Comparison of ENCODE assay signal across 8 mouse cellular contexts in genomic region chr17:83969407-83969826, GRCm38 (mm10).
DNase-seq lines count a peak whose midpoint lies in the region; ATAC-seq and TF ChIP-seq lines count a peak whose summit lies in the region.

No protein-coding gene starts in this region.

- no peaks in the 10 kb centered on the region for H3K36me3 ChIP-seq in heart, embryonic 14.5 days (ENCODE audit: control insufficient read depth, insufficient read depth, low read length)
- H3K36me3 ChIP-seq in embryonic facial prominence, embryonic 14.5 days (ENCODE audit: control insufficient read depth, insufficient read depth, low read length), result no peaks in the 10 kb centered on the region
- H3K36me3 ChIP-seq in liver, embryonic 16.5 days (ENCODE audit: control insufficient read depth, insufficient read depth), result no peaks in the 10 kb centered on the region
- no peaks in the 10 kb centered on the region for H3K36me3 ChIP-seq in midbrain, embryonic 13.5 days

- no peak overlapping the region for H3K9ac ChIP-seq in heart, embryonic 14.5 days (ENCODE audit: low read length)
- 0 out of 2 replicates have a peak overlapping the region, but pooled peaks have one; percentile 3 for H3K9ac ChIP-seq in embryonic facial prominence, embryonic 14.5 days (ENCODE audit: low read depth, low read length)
- no peak overlapping the region for H3K9ac ChIP-seq in liver, embryonic 16.5 days (ENCODE audit: low read depth, low read length)
- H3K9ac ChIP-seq in midbrain, embryonic 13.5 days (replicated peaks), result no peak overlapping the region

- ATAC-seq in heart, embryonic 14.5 days (ENCODE audit: insufficient number of reproducible peaks, insufficient read depth, low FRiP score, low read depth), result 0 out of 2 replicates have a peak, but pooled peaks have one; percentile 45
- ATAC-seq in embryonic facial prominence, embryonic 14.5 days (ENCODE audit: low read depth), result no peak
- peak; percentile 40 for ATAC-seq in liver, embryonic 16.5 days (ENCODE audit: low read depth)
- no peak for ATAC-seq in midbrain, embryonic 13.5 days

- H3K4me3 ChIP-seq in heart, embryonic 14.5 days (ENCODE audit: control insufficient read depth in 1 of 2, insufficient read depth in 1 of 2, low read depth in 1 of 2, low read length in 2 of 2), result no peak overlapping the region
- no peak overlapping the region for H3K4me3 ChIP-seq in embryonic facial prominence, embryonic 14.5 days (ENCODE audit: low read depth, low read length)
- H3K4me3 ChIP-seq in liver, embryonic 16.5 days (ENCODE audit: low read depth, low read length), result no peak overlapping the region
- H3K4me3 ChIP-seq in layer of hippocampus, adult 2 months, result no peak overlapping the region
- no peak overlapping the region for H3K4me3 ChIP-seq in midbrain, embryonic 13.5 days (replicated peaks)

- TF ChIP-seq CTCF in layer of hippocampus, adult 2 months (conservative IDR thresholded peaks at IDR 0.05), result no peak

- no peak for DNase-seq in heart, postnatal 10 days
- DNase-seq in cerebellum, adult 11 months, result peak; percentile 79
- no peak for DNase-seq in embryonic facial prominence, embryonic 14.5 days (ENCODE audit: low spot score)
- no peak for DNase-seq in layer of hippocampus, adult 2 months (ENCODE audit: low spot score in 2 of 2)
- no peak for DNase-seq in left cerebral cortex, postnatal 36 days (ENCODE audit: low spot score in 2 of 2)

- H3K4me1 ChIP-seq in heart, embryonic 14.5 days (ENCODE audit: control insufficient read depth in 2 of 2, insufficient read depth in 2 of 2, low read length in 2 of 2), result peaks cover 6 to 7% of the 10 kb centered on the region in 2 experiments; a peak in 3 of 4 replicates
- H3K4me1 ChIP-seq in embryonic facial prominence, embryonic 14.5 days (ENCODE audit: control insufficient read depth, insufficient read depth, low read length), result peaks cover 8% of the 10 kb centered on the region
- H3K4me1 ChIP-seq in liver, embryonic 16.5 days (ENCODE audit: control insufficient read depth, low read depth, low read length), result peaks cover 4% of the 10 kb centered on the region
- peaks cover 12% of the 10 kb centered on the region for H3K4me1 ChIP-seq in midbrain, embryonic 13.5 days (replicated peaks)

- H3K27ac ChIP-seq in heart, embryonic 14.5 days (replicated peaks in 1 of 2; ENCODE audit: control insufficient read depth in 1 of 2, insufficient read depth in 1 of 2, low read depth in 2 of 2, low read length in 2 of 2), result peak overlapping the region; percentile 31 to 38; a peak in 3 of 4 replicates
- H3K27ac ChIP-seq in embryonic facial prominence, embryonic 14.5 days (replicated peaks; ENCODE audit: low read depth, low read length), result peak overlapping the region; percentile 81
- peak overlapping the region; percentile 50 for H3K27ac ChIP-seq in liver, embryonic 16.5 days (ENCODE audit: low read length)
- no peak overlapping the region for H3K27ac ChIP-seq in layer of hippocampus, adult 2 months
- H3K27ac ChIP-seq in midbrain, embryonic 13.5 days, result no peak overlapping the region

- H3K4me2 ChIP-seq in heart, embryonic 14.5 days (ENCODE audit: low read length), result no peak overlapping the region
- no peak overlapping the region for H3K4me2 ChIP-seq in embryonic facial prominence, embryonic 14.5 days (ENCODE audit: low read depth, low read length)
- no peak overlapping the region for H3K4me2 ChIP-seq in liver, embryonic 16.5 days (ENCODE audit: low read depth, low read length)
- no peak overlapping the region for H3K4me2 ChIP-seq in midbrain, embryonic 13.5 days (replicated peaks)

- intact Hi-C loops in heart, postnatal 10 days (cut with DNase I), result no loop called here
- intact Hi-C loops in left cerebral cortex, postnatal 36 days (cut with DNase I), result no loop called here

- WGBS in heart, embryonic 14.5 days, result 66% methylated on average over 7 of the region's 7 CpGs
- WGBS in embryonic facial prominence, embryonic 14.5 days, result 37% methylated on average over 7 of the region's 7 CpGs
- WGBS in liver, embryonic 16.5 days (ENCODE audit: insufficient replicate concordance), result 20% methylated on average over 7 of the region's 7 CpGs
- WGBS in midbrain, embryonic 13.5 days, result 80% methylated on average over 7 of the region's 7 CpGs

- H3K27me3 ChIP-seq in heart, embryonic 14.5 days (ENCODE audit: control insufficient read depth, insufficient read depth, low read length), result no peaks in the 10 kb centered on the region
- H3K27me3 ChIP-seq in embryonic facial prominence, embryonic 14.5 days (replicated peaks; ENCODE audit: control insufficient read depth, insufficient read depth, low read length), result no peaks in the 10 kb centered on the region
- H3K27me3 ChIP-seq in liver, embryonic 16.5 days (ENCODE audit: control insufficient read depth, insufficient read depth, low read depth, low read length), result no peaks in the 10 kb centered on the region
- H3K27me3 ChIP-seq in midbrain, embryonic 13.5 days, result no peaks in the 10 kb centered on the region

- H3K9me3 ChIP-seq in heart, embryonic 14.5 days (ENCODE audit: control insufficient read depth, low read length), result no peaks in the 10 kb centered on the region
- H3K9me3 ChIP-seq in embryonic facial prominence, embryonic 14.5 days (ENCODE audit: control insufficient read depth, low read length), result no peaks in the 10 kb centered on the region
- no peaks in the 10 kb centered on the region for H3K9me3 ChIP-seq in liver, embryonic 16.5 days (replicated peaks; ENCODE audit: control insufficient read depth, low read length)
- H3K9me3 ChIP-seq in midbrain, embryonic 13.5 days, result no peaks in the 10 kb centered on the region

Comparison
In these comparisons a context has a peak if more than half of its experiments do, and no peak if none do; other contexts are left out.
1. ATAC-seq: peak in heart, embryonic 14.5 days (single experiment) and liver, embryonic 16.5 days (single experiment); none in embryonic facial prominence, embryonic 14.5 days (single experiment) and midbrain, embryonic 13.5 days (single experiment).
2. H3K27ac ChIP-seq: peak in heart, embryonic 14.5 days (2 of 2), embryonic facial prominence, embryonic 14.5 days (single experiment) and liver, embryonic 16.5 days (single experiment); none in layer of hippocampus, adult 2 months (single experiment) and midbrain, embryonic 13.5 days (single experiment).